ENCODE assay signal across 30 mouse cellular contexts in genomic region chr5:66001232-66001631, GRCm38 (mm10). TPM values are rescaled to one million over a fixed set of nuclear protein-coding genes. Genes with fewer than 3 reads are reported as not detected.
DNase-seq lines count a peak whose midpoint lies in the region; ATAC-seq and TF ChIP-seq lines count a peak whose summit lies in the region.
"Had no signal": no experiment of that assay in that cellular context is flagged by ENCODE, and none has a peak within 500 bp of the region (broad histone marks: within the 10 kb centered on the region; RNA-seq: fewer than 3 reads in every experiment).

No protein-coding gene starts in this region.

- intact Hi-C loops in left cerebral cortex, postnatal 14 days (cut with DNase I): no loop called here

- H3K27ac ChIP-seq in forebrain, embryonic 11.5 days (ENCODE audit: low read depth, low read length): no peak overlapping the region
- H3K27ac ChIP-seq in forebrain, postnatal 0 days (ENCODE audit: low read depth, low read length): no peak overlapping the region
- peak overlapping the region; percentile 91 for H3K27ac ChIP-seq in kidney, embryonic 15.5 days
- peak overlapping the region; percentile 74 for H3K27ac ChIP-seq in stomach, postnatal 0 days (replicated peaks)
- H3K27ac ChIP-seq: embryonic facial prominence, embryonic 12.5 days; hindbrain, embryonic 15.5 days; stomach, embryonic 15.5 days had no signal

- no peak for TF ChIP-seq CTCF in forebrain, postnatal 0 days (IDR thresholded peaks at IDR 0.05; ENCODE audit: low read depth)
- peak; percentile 8; the same call in 1 of the 2 replicates for TF ChIP-seq CTCF in stomach, postnatal 0 days (IDR thresholded peaks at IDR 0.05; ENCODE audit: low read depth)

- ATAC-seq in forebrain, embryonic 11.5 days (replicated peaks; ENCODE audit: low FRiP score): no peak
- no peak for ATAC-seq in forebrain, postnatal 0 days
- ATAC-seq in kidney, embryonic 15.5 days (replicated peaks; ENCODE audit: low FRiP score): no peak
- no peak for ATAC-seq in stomach, postnatal 0 days (ENCODE audit: low FRiP score, low TSS enrichment)
- ATAC-seq: forebrain, embryonic 14.5 days had no signal

- peak; percentile 30 for DNase-seq in forebrain, embryonic 11.5 days (ENCODE audit: low spot score)
- no peak for DNase-seq in forebrain, postnatal 0 days
- DNase-seq in kidney, adult 8-10 months: no peak
- DNase-seq in urinary bladder, postnatal 14 days (ENCODE audit: low spot score): peak; percentile 32
- DNase-seq in urinary bladder, adult 18-20 months (ENCODE audit: low spot score in 2 of 2): no peak
- no peak for DNase-seq in stomach, postnatal 0 days (ENCODE audit: low spot score)
- DNase-seq in left cerebral cortex, postnatal 14 days (ENCODE audit: low spot score in 2 of 2): no peak
- DNase-seq: adrenal gland, adult 2 months; cerebellum, adult 11 months; cerebellum, postnatal 14 days; gastrocnemius, postnatal 25 days; left cerebral cortex, postnatal 4 days; lung, adult 18-20 months; lung, postnatal 14 days; thymus, postnatal 14 days had no signal

- no peaks in the 10 kb centered on the region for H3K27me3 ChIP-seq in forebrain, embryonic 11.5 days (ENCODE audit: control insufficient read depth, insufficient read depth, low read length)
- H3K27me3 ChIP-seq in forebrain, postnatal 0 days (ENCODE audit: insufficient read depth, low read length): no peaks in the 10 kb centered on the region
- H3K27me3 ChIP-seq in kidney, embryonic 15.5 days: no peaks in the 10 kb centered on the region
- no peaks in the 10 kb centered on the region for H3K27me3 ChIP-seq in stomach, postnatal 0 days (ENCODE audit: control insufficient read depth, insufficient read depth, low read length)
- H3K27me3 ChIP-seq: embryonic facial prominence, embryonic 12.5 days; hindbrain, embryonic 15.5 days; stomach, embryonic 15.5 days had no signal

- 82% methylated on average over 5 of the region's 5 CpGs for WGBS in forebrain, embryonic 11.5 days
- 80% methylated on average over 5 of the region's 5 CpGs for WGBS in forebrain, postnatal 0 days
- WGBS in kidney, embryonic 15.5 days: 66% methylated on average over 5 of the region's 5 CpGs
- WGBS in stomach, postnatal 0 days: 80% methylated on average over 5 of the region's 5 CpGs

- no peak overlapping the region for H3K4me3 ChIP-seq in forebrain, embryonic 11.5 days (ENCODE audit: low read depth, low read length)
- no peak overlapping the region for H3K4me3 ChIP-seq in forebrain, postnatal 0 days (ENCODE audit: low read depth, low read length)
- no peak overlapping the region for H3K4me3 ChIP-seq in kidney, embryonic 15.5 days (replicated peaks)
- H3K4me3 ChIP-seq in stomach, postnatal 0 days (ENCODE audit: low read depth, low read length): no peak overlapping the region
- H3K4me3 ChIP-seq: embryonic facial prominence, embryonic 12.5 days; erythroblast, embryonic 14.5 days; hindbrain, embryonic 15.5 days; stomach, embryonic 15.5 days had no signal

- H3K4me1 ChIP-seq in forebrain, embryonic 11.5 days (replicated peaks; ENCODE audit: control insufficient read depth, insufficient read depth, low read length): no peaks in the 10 kb centered on the region
- no peaks in the 10 kb centered on the region for H3K4me1 ChIP-seq in forebrain, postnatal 0 days (ENCODE audit: insufficient read depth)
- H3K4me1 ChIP-seq in kidney, embryonic 15.5 days: peaks cover 27% of the 10 kb centered on the region
- H3K4me1 ChIP-seq in stomach, postnatal 0 days (replicated peaks; ENCODE audit: control insufficient read depth, insufficient read depth): no peaks in the 10 kb centered on the region
- H3K4me1 ChIP-seq: hindbrain, embryonic 15.5 days had no signal

- H3K9me3 ChIP-seq in forebrain, embryonic 11.5 days (ENCODE audit: control insufficient read depth, low read length): no peaks in the 10 kb centered on the region
- no peaks in the 10 kb centered on the region for H3K9me3 ChIP-seq in forebrain, postnatal 0 days (ENCODE audit: low read length)
- H3K9me3 ChIP-seq in kidney, embryonic 15.5 days (replicated peaks): no peaks in the 10 kb centered on the region
- H3K9me3 ChIP-seq in stomach, postnatal 0 days (ENCODE audit: control insufficient read depth, low read length): no peaks in the 10 kb centered on the region
- H3K9me3 ChIP-seq: embryonic facial prominence, embryonic 12.5 days; G1E; hindbrain, embryonic 15.5 days; stomach, embryonic 15.5 days had no signal

- no peak overlapping the region for H3K4me2 ChIP-seq in forebrain, embryonic 11.5 days (ENCODE audit: low read depth, low read length, severe bottlenecking)
- H3K4me2 ChIP-seq in forebrain, postnatal 0 days (ENCODE audit: low read depth): no peak overlapping the region
- no peak overlapping the region for H3K4me2 ChIP-seq in kidney, embryonic 15.5 days
- no peak overlapping the region for H3K4me2 ChIP-seq in stomach, postnatal 0 days (replicated peaks; ENCODE audit: low read depth)
- H3K4me2 ChIP-seq: embryonic facial prominence, embryonic 12.5 days; hindbrain, embryonic 15.5 days; liver, embryonic 11.5 days; midbrain, embryonic 11.5 days; stomach, embryonic 15.5 days had no signal

- no peak for TF ChIP-seq EP300 in stomach, postnatal 0 days (optimal IDR thresholded peaks at IDR 0.05)

- no peak overlapping the region for H3K9ac ChIP-seq in forebrain, embryonic 11.5 days (ENCODE audit: low read length)
- H3K9ac ChIP-seq in forebrain, postnatal 0 days: no peak overlapping the region
- H3K9ac ChIP-seq in kidney, embryonic 15.5 days: no peak overlapping the region
- H3K9ac ChIP-seq in stomach, postnatal 0 days (ENCODE audit: low read length): no peak overlapping the region
- H3K9ac ChIP-seq: embryonic facial prominence, embryonic 12.5 days; hindbrain, embryonic 15.5 days; stomach, embryonic 15.5 days had no signal

- H3K36me3 ChIP-seq in forebrain, embryonic 11.5 days (ENCODE audit: control insufficient read depth, insufficient read depth, low read length): no peaks in the 10 kb centered on the region
- no peaks in the 10 kb centered on the region for H3K36me3 ChIP-seq in forebrain, postnatal 0 days (ENCODE audit: insufficient read depth)
- no peaks in the 10 kb centered on the region for H3K36me3 ChIP-seq in kidney, embryonic 15.5 days
- no peaks in the 10 kb centered on the region for H3K36me3 ChIP-seq in stomach, postnatal 0 days (ENCODE audit: control insufficient read depth, insufficient read depth, low read length)
- H3K36me3 ChIP-seq: embryonic facial prominence, embryonic 12.5 days; G1E; hindbrain, embryonic 15.5 days; stomach, embryonic 15.5 days had no signal

RNA-seq across cellular contexts. Expression of gene 9130230L23Rik, which starts 2.9 kb away (rescaled TPM):
- polyA plus RNA-seq in forebrain, embryonic 11.5 days (2014; fragmentation: Nextera tagmentation; extraction: Ambion mirVana): 0.21 and 0.32 TPM in 2 replicates
- not detected in 2 replicates for total RNA-seq in forebrain, postnatal 0 days (2014; rRNA removed)
- polyA plus RNA-seq in forebrain, postnatal 0 days (2015; fragmentation: Nextera tagmentation; extraction: Ambion mirVana): not detected in 2 replicates
- 0.42 and 0.65 TPM in 2 replicates for polyA plus RNA-seq in kidney, embryonic 15.5 days (2015; fragmentation: Nextera tagmentation; extraction: Ambion mirVana)
- 4.7 and 4.8 TPM in 2 replicates for polyA plus RNA-seq in stomach, postnatal 0 days (2015; fragmentation: Nextera tagmentation; extraction: Ambion mirVana)
- not detected for total RNA-seq in left cerebral cortex, postnatal 14 days (2021)
- total RNA-seq: gastrocnemius, postnatal 25 days; heart, adult 8-10 months; hematopoietic stem cell, adult 5-6 weeks; left cerebral cortex, adult 18-20 months; left cerebral cortex, postnatal 4 days; megakaryocyte progenitor cell, adult 5-6 weeks; midbrain, postnatal 0 days had no signal
- polyA plus RNA-seq: embryonic facial prominence, embryonic 12.5 days; erythroblast, embryonic 14.5 days; forebrain, embryonic 14.5 days; G1E; hindbrain, embryonic 15.5 days; liver, embryonic 11.5 days; midbrain, embryonic 11.5 days; midbrain, postnatal 0 days; neural tube, embryonic 14.5 days had no signal

Comparison
In these comparisons a context has a peak if more than half of its experiments do, and no peak if none do; other contexts are left out.
1. DNase-seq: peak in forebrain, embryonic 11.5 days (single experiment) and urinary bladder, postnatal 14 days (single experiment); none in forebrain, postnatal 0 days (single experiment), kidney, adult 8-10 months (0 of 2), urinary bladder, adult 18-20 months (0 of 2), stomach, postnatal 0 days (single experiment) and left cerebral cortex, postnatal 14 days (0 of 2).
2. H3K27ac ChIP-seq: peak in kidney, embryonic 15.5 days (single experiment) and stomach, postnatal 0 days (single experiment); none in forebrain, embryonic 11.5 days (single experiment) and forebrain, postnatal 0 days (single experiment).